Mouse (Mus musculus) embryonic fibroblast, embryonic 13.5 days (primary cell): ENCODE measurements around the gene Usp3. TPM values are rescaled to one million over a fixed set of nuclear protein-coding genes. Genes with fewer than 3 reads are reported as not detected.

Experiments
- H3K27ac ChIP-seq: 2 replicates; pipeline ENCODE4 v1.5.1; 2012; ENCODE audit warnings: low read length, control low read depth, inconsistent platforms; ENCODE audit not compliant: insufficient read depth
- H3K4me1 ChIP-seq: 2 replicates; pipeline ENCODE4 v1.6.1; 2011; ENCODE audit warnings: low read length; ENCODE audit not compliant: control insufficient read depth, insufficient read depth
- H3K4me3 ChIP-seq: 2 replicates; pipeline ENCODE4 v1.5.1; 2011; ENCODE audit warnings: mild to moderate bottlenecking, control low read depth, low read length; ENCODE audit not compliant: insufficient read depth
- CTCF ChIP-seq: IDR thresholded peaks from 2 replicates; pipeline ENCODE4 v1.5.1; 2011; ENCODE audit warnings: mild to moderate bottlenecking, control low read depth, low read length, moderate library complexity, borderline replicate concordance; ENCODE audit not compliant: insufficient read depth
- POLR2A ChIP-seq: IDR thresholded peaks from 2 replicates; pipeline ENCODE4 v1.6.1; 2011; ENCODE audit warnings: low read depth, mild to moderate bottlenecking, control low read depth, low read length, moderate library complexity
- polyA plus RNA-seq: library from polyadenylated mRNA; stranded (reverse); fragments of >200 nt; gene quantifications from 2 replicates; pipeline ENCODE4 v1.2.4, GENCODE M21; 2011; ENCODE audit warnings: low read depth; ENCODE audit not compliant: missing spikeins, insufficient read length

Gene Usp3
- 44.2 and 47.2 TPM in 2 replicates for polyA plus RNA-seq

- peaks cover 4% of the 10 kb centered on the region; the same call in 1 of the 2 replicates for H3K4me1 ChIP-seq
Observed at GRCm38 (mm10) chr9:66592708-66593612, at the start of gene Usp3. Gene Usp3 (minus strand): TSS chr9:66593142.

GRCm38 (mm10) chr9:66640491-66640890, 47.5 kb upstream of the Usp3 start:
- no peak overlapping the region for H3K27ac ChIP-seq
- no peak for TF ChIP-seq CTCF
- TF ChIP-seq POLR2A, result no peak
- no peak overlapping the region for H3K4me3 ChIP-seq
- H3K4me1 ChIP-seq, result no peaks in the 10 kb centered on the region

More at GRCm38 (mm10) chr9:66592708-66593612, at the start of gene Usp3:
- TF ChIP-seq POLR2A (peak; percentile 56), CTCF (no peak)
- Histone ChIP-seq H3K4me3 (peak within 1 kb of the TSS; percentile 99), H3K27ac (peak within 1 kb of the TSS; percentile 69)

GRCm38 (mm10) chr9:66639626-66640025, 46.7 kb upstream of the Usp3 start:
- Histone ChIP-seq H3K4me3 (no peak overlapping the region), H3K4me1 (no peaks in the 10 kb centered on the region), H3K27ac (no peak overlapping the region)
- no peak for TF ChIP-seq POLR2A
- TF ChIP-seq CTCF, result no peak

- H3K4me3 ChIP-seq, result no peak overlapping the region
- TF ChIP-seq POLR2A (no peak), CTCF (no peak)
- peaks cover 9% of the 10 kb centered on the region; the same call in 1 of the 2 replicates for H3K4me1 ChIP-seq
Observed at GRCm38 (mm10) chr9:66632441-66632840, 39.5 kb upstream of the Usp3 start.

GRCm38 (mm10) chr9:66630931-66631330, 38.0 kb upstream of the Usp3 start:
- peak overlapping the region; percentile 62 for H3K27ac ChIP-seq
- peaks cover 9% of the 10 kb centered on the region; the same call in 1 of the 2 replicates for H3K4me1 ChIP-seq
- H3K4me3 ChIP-seq, result no peak overlapping the region
- no peak for TF ChIP-seq CTCF
- no peak for TF ChIP-seq POLR2A

More at GRCm38 (mm10) chr9:66632441-66632840, 39.5 kb upstream of the Usp3 start:
- H3K27ac ChIP-seq, result no peak overlapping the region

- no peak overlapping the region for H3K4me3 ChIP-seq
- H3K27ac ChIP-seq, result no peak overlapping the region
- no peak for TF ChIP-seq POLR2A
- no peak for TF ChIP-seq CTCF
- H3K4me1 ChIP-seq, result peaks cover 5% of the 10 kb centered on the region; the same call in 1 of the 2 replicates
Observed at GRCm38 (mm10) chr9:66626661-66627060, 33.7 kb upstream of the Usp3 start.

- Histone ChIP-seq H3K27ac (no peak overlapping the region), H3K4me3 (no peak overlapping the region), H3K4me1 (peaks cover 5% of the 10 kb centered on the region; the same call in 1 of the 2 replicates)
- TF ChIP-seq POLR2A (no peak), CTCF (no peak)
Observed at GRCm38 (mm10) chr9:66625974-66626530, 33.1 kb upstream of the Usp3 start.

- peaks cover 6% of the 10 kb centered on the region for H3K4me1 ChIP-seq
- H3K27ac ChIP-seq, result no peak overlapping the region
- TF ChIP-seq POLR2A (no peak), CTCF (no peak)
- no peak overlapping the region for H3K4me3 ChIP-seq
Observed at GRCm38 (mm10) chr9:66624873-66625272, 31.9 kb upstream of the Usp3 start.

GRCm38 (mm10) chr9:66623627-66624026, 30.7 kb upstream of the Usp3 start:
- no peak overlapping the region for H3K27ac ChIP-seq
- TF ChIP-seq CTCF (no peak), POLR2A (no peak)
- no peak overlapping the region for H3K4me3 ChIP-seq
- peaks cover 9% of the 10 kb centered on the region for H3K4me1 ChIP-seq
